Mouse (Mus musculus) heart, adult 2 months (tissue): ENCODE data around the gene Lgi1. TPM values are rescaled to one million over a fixed set of nuclear protein-coding genes. Genes with fewer than 3 reads are reported as not detected.

Experiments
- DNase-seq, 2 experiments: peaks; one replicate each; pipeline ENCODE4 v3.0.0; 2021
- H3K27ac ChIP-seq: fragments of 200-600 bp; 2 replicates; pipeline ENCODE4 v1.8.1; 2022
- H3K27me3 ChIP-seq: fragments of 200-500 bp; 2 replicates; pipeline ENCODE4 v1.6.1; 2012; ENCODE audit warnings: mild to moderate bottlenecking, low read length, inconsistent platforms, mixed read lengths; ENCODE audit not compliant: control insufficient read depth, insufficient read depth
- H3K36me3 ChIP-seq: fragments of 200-500 bp; 2 replicates; pipeline ENCODE4 v1.6.1; 2012; ENCODE audit warnings: low read length, inconsistent platforms; ENCODE audit not compliant: control insufficient read depth, insufficient read depth
- H3K4me1 ChIP-seq: fragments of 200-500 bp; 2 replicates; pipeline ENCODE4 v1.6.1; 2011; ENCODE audit warnings: low read length; ENCODE audit not compliant: control insufficient read depth, insufficient read depth
- H3K4me3 ChIP-seq: fragments of 200-600 bp; 2 replicates; pipeline ENCODE4 v1.8.1; 2022
- H3K79me2 ChIP-seq: fragments of 200-500 bp; replicated peaks from 2 replicates; pipeline ENCODE4 v1.6.1; 2012; ENCODE audit warnings: mild to moderate bottlenecking, inconsistent platforms, low read length, moderate library complexity, mixed read lengths; ENCODE audit not compliant: control insufficient read depth, insufficient read depth
- H3K9ac ChIP-seq: fragments of 200-500 bp; 2 replicates; pipeline ENCODE4 v1.6.1; 2012; ENCODE audit warnings: low read depth, mild to moderate bottlenecking, control low read depth, inconsistent platforms, low read length, mixed read lengths
- CTCF ChIP-seq: fragments of 200-600 bp; IDR thresholded peaks from 2 replicates; pipeline ENCODE4 v1.8.1; 2022; ENCODE audit warnings: antibody characterized with exemption, mild to moderate bottlenecking, moderate library complexity
- EP300 ChIP-seq: fragments of 200-500 bp; IDR thresholded peaks from 2 replicates; pipeline ENCODE4 v1.6.1; 2011; ENCODE audit warnings: low read depth, low read length, control low read depth; ENCODE audit not compliant: insufficient read depth
- POLR2A ChIP-seq: fragments of 200-500 bp; IDR thresholded peaks from 2 replicates; pipeline ENCODE4 v1.6.1; 2011; ENCODE audit warnings: mild to moderate bottlenecking, low read depth, low read length, control low read depth; ENCODE audit not compliant: insufficient read depth
- WGBS: fragments of 180-500 bp; shearing (Covaris S2); methylation state at CpG from one replicate; pipeline ENCODE4 v1.1.7; 2018; 5-methylcytosine and 5-hydroxymethylcytosine counted together
- intact Hi-C: fragments of 180-260 bp; cut with DNase I; formaldehyde crosslinking; loops from one replicate; pipeline ENCODE4 v1.15.1; 2025
- polyA plus RNA-seq: library from polyadenylated mRNA; depleted of rRNA; stranded (reverse); fragments of >200 nt; gene quantifications from 2 replicates; pipeline ENCODE4 v1.2.3, GENCODE M21; 2012
- total RNA-seq, 2 experiments: library from RNA; stranded (reverse); gene quantifications; 2 replicates each; pipeline ENCODE4 v1.2.3; 2021

Gene Lgi1
- total and polyA plus RNA-seq, 3 experiments, result 1.6 to 4.6 (median 2.2) TPM

GRCm38 (mm10) chr19:38349013-38349341 lies 84.6 kb downstream of the Lgi1 start:
- no peak for TF ChIP-seq CTCF
- no peaks in the 10 kb centered on the region for H3K27me3 ChIP-seq
- H3K4me1 ChIP-seq, result no peaks in the 10 kb centered on the region
- H3K27ac ChIP-seq, result no peak overlapping the region
- H3K36me3 ChIP-seq, result no peaks in the 10 kb centered on the region
- DNase-seq, result no peak
- intact Hi-C loops, result no loop called here
- 79% methylated on average over 5 of the region's 5 CpGs for WGBS
- no peaks in the 10 kb centered on the region for H3K79me2 ChIP-seq
- no peak overlapping the region for H3K4me3 ChIP-seq
- no peak overlapping the region for H3K9ac ChIP-seq

- Histone ChIP-seq H3K9ac (no peak overlapping the region), H3K27ac (no peak overlapping the region), H3K79me2 (no peaks in the 10 kb centered on the region), H3K27me3 (no peaks in the 10 kb centered on the region), H3K36me3 (no peaks in the 10 kb centered on the region), H3K4me1 (no peaks in the 10 kb centered on the region), H3K4me3 (no peak overlapping the region)
- TF ChIP-seq EP300, result no peak
- TF ChIP-seq CTCF, result no peak
- no peak for TF ChIP-seq POLR2A
- no peak for DNase-seq
- intact Hi-C loops, result loop anchor here (5.0 kb wide), 1 partner anchor 144 kb away; no protein-coding TSS in a partner anchor
- WGBS, result 78% methylated on average over 2 of the region's 2 CpGs
Observed at GRCm38 (mm10) chr19:38351202-38351601, 86.9 kb downstream of the Lgi1 start.

- Histone ChIP-seq H3K36me3 (no peaks in the 10 kb centered on the region), H3K79me2 (no peaks in the 10 kb centered on the region), H3K27ac (no peak overlapping the region), H3K27me3 (no peaks in the 10 kb centered on the region), H3K9ac (no peak overlapping the region), H3K4me1 (no peaks in the 10 kb centered on the region), H3K4me3 (no peak overlapping the region)
- no peak for DNase-seq
- intact Hi-C loops, result loop anchor here (1.0 to 5.0 kb wide), 3 partner anchors 98 to 396 kb away; no protein-coding TSS in a partner anchor
- TF ChIP-seq CTCF (no peak), EP300 (no peak), POLR2A (no peak)
- WGBS, result 82% methylated on average over 3 of the region's 3 CpGs
Observed at GRCm38 (mm10) chr19:38351728-38352127, 87.4 kb downstream of the Lgi1 start.

- TF ChIP-seq EP300 (no peak), CTCF (peak; percentile 75)
- no peaks in the 10 kb centered on the region for H3K79me2 ChIP-seq
- WGBS, result 34% methylated on average over 6 of the region's 6 CpGs
- no peaks in the 10 kb centered on the region for H3K27me3 ChIP-seq
- H3K36me3 ChIP-seq, result no peaks in the 10 kb centered on the region
- H3K4me3 ChIP-seq, result no peak overlapping the region
- no peak overlapping the region for H3K27ac ChIP-seq
- DNase-seq, result peak in 1 of 2 experiments; percentile 4
- H3K4me1 ChIP-seq, result no peaks in the 10 kb centered on the region
- intact Hi-C loops, result loop anchor here (1.0 to 5.0 kb wide), 3 partner anchors 99 to 397 kb away; no protein-coding TSS in a partner anchor
- H3K9ac ChIP-seq, result no peak overlapping the region
Observed at GRCm38 (mm10) chr19:38352495-38353130, 88.3 kb downstream of the Lgi1 start.

GRCm38 (mm10) chr19:38354279-38354678 lies 89.9 kb downstream of the Lgi1 start:
- Histone ChIP-seq H3K79me2 (no peaks in the 10 kb centered on the region), H3K4me1 (no peaks in the 10 kb centered on the region), H3K27ac (no peak overlapping the region), H3K9ac (no peak overlapping the region), H3K27me3 (no peaks in the 10 kb centered on the region), H3K36me3 (no peaks in the 10 kb centered on the region), H3K4me3 (no peak overlapping the region)
- DNase-seq, result no peak
- TF ChIP-seq CTCF (no peak), EP300 (no peak), POLR2A (no peak)
- intact Hi-C loops, result loop anchor here (5.0 kb wide), 1 partner anchor 147 kb away; no protein-coding TSS in a partner anchor
- 29% methylated on average over 1 of the region's 1 CpGs for WGBS

- TF ChIP-seq CTCF, result peak; percentile 7; the same call in 1 of the 2 replicates
- TF ChIP-seq EP300, result no peak
- H3K4me3 ChIP-seq, result no peak overlapping the region
- no peak overlapping the region for H3K27ac ChIP-seq
- intact Hi-C loops, result loop anchor here (5.0 kb wide), 1 partner anchor 148 kb away; no protein-coding TSS in a partner anchor
- no peaks in the 10 kb centered on the region for H3K79me2 ChIP-seq
- H3K4me1 ChIP-seq, result no peaks in the 10 kb centered on the region
- DNase-seq, result no peak
- 61% methylated on average over 10 of the region's 10 CpGs for WGBS
- H3K27me3 ChIP-seq, result no peaks in the 10 kb centered on the region
- no peak overlapping the region for H3K9ac ChIP-seq
- no peaks in the 10 kb centered on the region for H3K36me3 ChIP-seq
Observed at GRCm38 (mm10) chr19:38354819-38355360, 90.6 kb downstream of the Lgi1 start.
